Mouse (Mus musculus): ENCODE data around the gene Asap2.
A peak's percentile ranks its signal among the peaks of the same experiment; 100 is the strongest.

Asap2 gene

GRCm38 (mm10) chr12:21166884-21167575 lies 176.8 kb downstream of the Asap2 start:
- DNase-seq (ENCODE audit: low spot score), result no peak

DNA sequence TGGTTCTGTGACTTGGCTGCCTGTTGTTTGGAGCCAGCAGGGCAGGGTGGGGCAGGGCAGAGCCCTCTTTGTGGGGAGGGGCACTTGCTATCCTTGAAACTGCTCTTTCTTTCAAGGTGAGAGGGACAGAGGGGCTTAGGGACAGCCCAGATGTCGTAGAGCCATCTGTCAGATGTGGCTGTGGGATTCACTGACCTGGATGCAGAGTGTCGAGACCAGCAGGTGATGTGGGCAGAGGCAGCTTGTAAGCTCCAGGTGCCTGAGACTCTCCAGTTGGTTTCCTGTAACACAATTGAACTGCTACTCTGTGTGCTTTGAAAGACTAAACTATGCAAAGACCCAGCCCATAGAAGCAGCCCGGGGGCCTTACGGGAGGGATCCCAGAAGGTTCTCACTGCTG lies 177.5 kb downstream of the Asap2 start:
- no peak for DNase-seq (ENCODE audit: low spot score)

DNA sequence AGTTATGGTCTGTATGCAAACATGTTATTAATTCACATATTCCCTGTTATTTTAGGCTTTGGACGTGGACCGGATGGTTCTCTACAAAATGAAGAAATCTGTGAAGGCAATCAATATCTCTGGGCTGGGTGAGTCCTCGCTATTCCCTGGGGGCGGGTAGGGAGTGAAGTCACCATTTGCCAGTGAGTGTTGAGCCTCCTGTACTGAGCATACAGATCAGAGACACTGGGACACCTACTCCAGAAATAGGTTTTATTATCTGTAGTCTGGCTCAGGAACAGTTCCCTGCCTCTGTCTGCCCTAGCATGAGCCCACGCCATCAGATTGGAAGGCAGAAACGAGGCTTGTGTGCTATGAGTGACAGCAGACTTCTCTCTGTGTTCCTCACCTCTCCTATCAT lies 177.9 kb downstream of the Asap2 start:
- DNase-seq (ENCODE audit: low spot score), result no peak

- DNase-seq (ENCODE audit: low spot score), result no peak
Observed at GRCm38 (mm10) chr12:21171776-21172490, 181.7 kb downstream of the Asap2 start.

GRCm38 (mm10) chr12:21173847-21174412 lies 183.7 kb downstream of the Asap2 start:
- no peak for DNase-seq (ENCODE audit: low spot score)

- no peak for DNase-seq (ENCODE audit: low spot score)
Observed at GRCm38 (mm10) chr12:21176399-21176798, 186.1 kb downstream of the Asap2 start.

- DNase-seq (ENCODE audit: low spot score), result no peak
Observed at GRCm38 (mm10) chr12:21177123-21177698, 187.0 kb downstream of the Asap2 start.

- DNase-seq (ENCODE audit: low spot score), result no peak
Observed at GRCm38 (mm10) chr12:21180091-21180490, 189.8 kb downstream of the Asap2 start.

- no peak for DNase-seq (ENCODE audit: low spot score)
Observed at GRCm38 (mm10) chr12:21182786-21183185, 192.5 kb downstream of the Asap2 start.

- no peak for DNase-seq (ENCODE audit: low spot score)
Observed at GRCm38 (mm10) chr12:21183321-21183720, 193.1 kb downstream of the Asap2 start.

DNA sequence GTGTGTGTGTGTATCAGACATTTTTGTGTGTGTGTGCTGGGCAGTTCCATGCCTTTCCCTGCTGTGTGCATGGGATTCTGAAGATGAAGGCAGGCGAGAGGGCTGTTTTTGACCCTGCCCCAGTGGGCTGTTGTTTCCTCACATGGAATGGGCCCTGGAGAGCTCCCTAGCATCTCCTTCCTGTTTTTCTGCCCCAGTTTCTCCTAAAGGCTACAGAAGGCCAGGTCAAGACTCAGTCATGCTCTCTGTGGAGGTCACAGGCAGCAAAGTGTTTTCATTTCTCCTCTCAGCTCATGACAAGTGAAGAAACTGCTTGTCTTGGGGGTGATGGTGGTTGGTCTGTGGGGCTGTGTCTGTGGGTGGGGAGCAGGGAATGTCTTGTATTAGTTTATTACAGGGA lies 195.9 kb downstream of the Asap2 start:
- no peak for DNase-seq (ENCODE audit: low spot score)

GRCm38 (mm10) chr12:21188880-21189279 lies 198.6 kb downstream of the Asap2 start:
- DNase-seq (ENCODE audit: low spot score), result no peak

- DNase-seq (ENCODE audit: low spot score), result peak; percentile 6
Observed at GRCm38 (mm10) chr12:21191546-21191945, 201.3 kb downstream of the Asap2 start.

GRCm38 (mm10) chr12:21195497-21195896 lies 205.2 kb downstream of the Asap2 start:
- no peak for DNase-seq (ENCODE audit: low spot score)

DNA sequence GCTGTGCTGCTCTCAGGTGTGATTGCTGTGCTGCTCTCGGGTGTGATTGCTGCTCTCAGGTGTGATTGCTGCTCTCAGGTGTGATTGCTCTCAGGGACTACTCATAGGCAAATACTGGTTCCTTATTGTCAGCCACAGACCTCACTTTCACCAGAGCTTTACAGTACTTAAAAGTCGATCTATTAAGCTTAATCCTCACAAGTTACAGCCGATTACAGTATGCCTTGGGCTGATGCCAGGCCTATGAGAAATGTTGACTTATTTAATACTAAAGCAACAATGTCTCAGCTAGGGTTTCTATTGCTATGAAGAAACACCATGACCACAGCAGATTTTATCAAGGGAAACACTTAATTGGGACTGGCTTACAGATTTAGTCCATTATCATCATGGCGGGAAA lies 206.2 kb downstream of the Asap2 start:
- no peak for DNase-seq (ENCODE audit: low spot score)

GRCm38 (mm10) chr12:21200613-21201012 lies 210.4 kb downstream of the Asap2 start:
- no peak for DNase-seq (ENCODE audit: low spot score)

DNA sequence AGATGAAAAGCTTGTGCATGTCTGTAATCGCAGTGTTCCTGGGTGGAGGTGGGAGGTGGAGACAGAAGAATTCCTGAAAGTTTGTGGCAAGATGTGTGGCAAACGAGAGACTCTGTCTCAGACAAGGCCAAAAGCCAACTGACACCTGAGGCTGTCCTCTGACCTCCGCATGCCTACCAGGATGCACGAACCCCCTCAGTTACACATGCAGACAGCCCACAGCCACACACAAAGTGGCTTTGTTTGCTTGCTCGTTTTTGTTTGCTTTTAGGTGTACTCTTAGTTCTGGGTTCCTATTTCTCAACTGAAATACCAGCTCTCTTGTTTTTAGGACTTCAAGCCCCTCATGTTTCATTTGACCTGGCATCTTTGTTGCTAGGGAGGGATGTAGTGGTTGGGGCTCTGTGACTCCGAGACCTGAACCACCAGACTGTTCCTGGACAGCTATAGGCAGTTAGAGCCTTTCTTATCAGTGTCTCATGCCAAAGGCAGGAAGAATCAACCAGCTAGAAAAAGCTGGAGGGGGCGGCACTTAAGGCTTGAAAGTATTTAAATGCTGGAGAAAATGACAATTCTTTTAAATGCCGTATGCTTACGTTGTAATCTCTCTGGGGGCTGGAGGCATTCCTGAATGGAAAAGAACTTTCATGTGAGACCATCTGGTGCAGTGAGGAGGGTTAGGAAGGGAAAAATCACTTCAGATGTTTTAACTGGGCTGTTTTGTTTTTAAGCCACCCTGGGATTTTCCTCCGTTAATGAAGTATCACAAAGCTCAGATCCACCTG lies 211.4 kb downstream of the Asap2 start:
- DNase-seq (ENCODE audit: low spot score), result no peak

DNA sequence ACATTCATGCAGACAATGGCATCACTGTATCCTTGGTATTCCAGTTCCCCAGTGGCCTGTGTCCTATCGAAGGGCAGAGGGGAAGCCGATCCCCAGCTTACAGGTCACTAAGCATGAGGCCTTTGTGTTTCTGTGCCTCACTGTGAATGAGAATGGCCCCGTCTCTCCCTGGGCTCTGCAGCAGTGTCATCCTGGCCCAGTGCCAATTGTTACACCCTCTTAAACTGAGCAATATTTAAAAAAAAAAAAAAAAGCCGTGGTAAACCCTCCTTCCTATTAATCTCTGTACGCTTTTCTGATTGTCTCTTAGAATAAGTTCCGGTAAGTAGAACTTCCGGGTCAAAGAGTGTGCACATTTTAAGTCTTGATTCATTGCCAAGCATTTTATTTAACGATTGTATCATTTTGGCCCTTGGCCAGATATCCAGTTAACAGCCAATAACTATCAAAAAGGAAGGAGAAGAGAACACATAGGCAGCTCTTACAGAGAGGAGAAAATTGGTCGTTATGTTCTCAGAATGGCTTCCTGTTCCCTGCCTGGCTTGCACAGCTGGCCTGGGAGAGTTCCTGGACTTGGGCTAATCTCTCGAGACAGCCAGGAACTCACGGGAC lies 214.5 kb downstream of the Asap2 start:
- no peak for DNase-seq (ENCODE audit: low spot score)

DNA sequence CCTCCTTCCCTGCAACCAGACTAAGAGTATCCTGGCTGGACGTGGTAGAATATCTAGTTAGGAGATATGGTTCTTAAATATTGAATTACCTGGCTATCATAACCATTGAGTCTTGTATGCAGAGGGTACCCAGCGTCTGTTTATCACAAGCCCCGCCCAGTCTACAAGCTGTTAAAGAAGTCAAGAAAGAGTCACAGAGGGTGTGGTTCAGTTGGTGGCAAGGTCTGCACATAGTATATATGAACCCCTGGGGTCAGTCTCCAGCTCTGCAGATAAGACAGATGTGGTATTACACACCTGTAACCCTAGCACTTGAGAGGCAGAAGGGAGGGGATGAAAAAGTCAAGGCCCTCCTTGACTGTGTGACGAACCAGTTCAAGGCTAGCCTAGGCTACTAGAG lies 215.5 kb downstream of the Asap2 start:
- DNase-seq (ENCODE audit: low spot score), result no peak

DNA sequence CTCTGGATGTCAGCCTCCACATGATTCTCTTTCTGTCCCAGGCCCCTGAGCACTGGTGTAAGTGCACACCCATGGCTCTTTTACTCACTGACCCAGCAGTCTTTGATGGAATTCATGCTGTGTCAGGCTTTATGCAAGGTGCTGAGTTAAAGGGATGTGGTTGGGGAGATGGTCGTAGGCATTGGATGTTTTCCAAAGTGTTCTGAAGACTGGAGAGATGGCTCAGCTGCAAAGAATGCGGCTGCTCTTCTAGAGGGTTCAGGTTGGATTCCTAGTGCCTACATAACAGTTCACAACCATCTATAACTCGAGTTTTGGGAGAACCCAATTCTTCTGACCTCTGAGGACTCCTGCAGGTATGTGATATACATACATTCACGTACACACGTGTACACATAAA lies 217.2 kb downstream of the Asap2 start:
- DNase-seq (ENCODE audit: low spot score), result no peak

GRCm38 (mm10) chr12:21208172-21208795 lies 218.0 kb downstream of the Asap2 start:
- no peak for DNase-seq (ENCODE audit: low spot score)
